ENCODE assay signal across 8 mouse cellular contexts in the genomic region with DNA sequence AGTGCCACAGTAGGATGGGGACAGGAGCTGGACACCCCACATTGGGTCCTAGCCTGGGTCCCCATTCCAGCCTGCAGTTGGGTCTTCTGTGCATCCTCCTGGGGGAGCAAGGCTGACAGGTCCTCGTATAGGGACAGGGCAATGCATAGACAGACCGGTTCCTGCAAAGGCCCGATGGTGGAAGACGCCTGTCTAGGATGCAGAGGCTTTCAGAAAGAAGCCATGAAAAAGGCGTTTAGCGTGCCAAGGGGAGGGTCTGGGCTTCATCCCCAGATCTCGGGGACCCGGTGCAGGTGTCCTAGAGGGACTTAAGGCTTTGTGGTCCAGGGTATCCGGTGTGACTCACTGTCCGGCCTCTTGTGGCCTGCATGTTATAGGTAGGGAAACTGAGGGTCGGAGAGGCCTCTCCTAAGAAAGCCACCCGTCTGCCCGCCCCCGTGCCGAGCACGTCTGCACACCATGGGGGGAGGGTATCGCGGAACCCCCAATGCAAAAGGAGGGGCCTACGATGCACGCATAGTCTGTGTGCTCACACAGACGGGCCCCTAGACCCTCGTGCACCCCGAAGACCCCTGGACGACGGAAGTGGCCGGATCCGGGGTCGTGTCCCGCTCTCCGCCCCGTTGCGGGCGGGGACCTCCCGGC. TPM values are rescaled to one million over a fixed set of nuclear protein-coding genes. Genes with fewer than 3 reads are reported as not detected.
A peak's percentile ranks its signal among the peaks of the same experiment; 100 is the strongest.
DNase-seq lines count a peak whose midpoint lies in the region; ATAC-seq and TF ChIP-seq lines count a peak whose summit lies in the region.

No protein-coding gene starts in this region.

- H3K9ac ChIP-seq in embryonic facial prominence, embryonic 14.5 days (ENCODE audit: low read depth, low read length): peak overlapping the region; percentile 98
- H3K9ac ChIP-seq in intestine, embryonic 15.5 days: peak overlapping the region; percentile 98
- peak overlapping the region; percentile 97 for H3K9ac ChIP-seq in neural tube, embryonic 12.5 days

- H3K27me3 ChIP-seq in embryonic facial prominence, embryonic 14.5 days (replicated peaks; ENCODE audit: control insufficient read depth, insufficient read depth, low read length): no peaks in the 10 kb centered on the region
- no peaks in the 10 kb centered on the region for H3K27me3 ChIP-seq in intestine, embryonic 15.5 days (replicated peaks)
- no peaks in the 10 kb centered on the region for H3K27me3 ChIP-seq in neural tube, embryonic 12.5 days (replicated peaks)

- H3K4me1 ChIP-seq in embryonic facial prominence, embryonic 14.5 days (ENCODE audit: control insufficient read depth, insufficient read depth, low read length): peaks cover 35% of the 10 kb centered on the region
- H3K4me1 ChIP-seq in intestine, embryonic 15.5 days (replicated peaks): peaks cover 46% of the 10 kb centered on the region
- peaks cover 43% of the 10 kb centered on the region for H3K4me1 ChIP-seq in neural tube, embryonic 12.5 days

- H3K36me3 ChIP-seq in embryonic facial prominence, embryonic 14.5 days (ENCODE audit: control insufficient read depth, insufficient read depth, low read length): peaks cover 60% of the 10 kb centered on the region
- peaks cover 41% of the 10 kb centered on the region for H3K36me3 ChIP-seq in intestine, embryonic 15.5 days
- peaks cover 67% of the 10 kb centered on the region for H3K36me3 ChIP-seq in neural tube, embryonic 12.5 days

- H3K27ac ChIP-seq in gastrocnemius, adult 2 months: peak overlapping the region; percentile 94
- peak overlapping the region; percentile 99 for H3K27ac ChIP-seq in embryonic facial prominence, embryonic 14.5 days (replicated peaks; ENCODE audit: low read depth, low read length)
- H3K27ac ChIP-seq in intestine, embryonic 15.5 days: peak overlapping the region; percentile 98
- H3K27ac ChIP-seq in neural tube, embryonic 12.5 days: 0 out of 2 replicates have a peak overlapping the region, but pooled peaks have one; percentile 10

- peak overlapping the region; percentile 89 for H3K4me3 ChIP-seq in gastrocnemius, adult 2 months
- peak overlapping the region; percentile 94 for H3K4me3 ChIP-seq in embryonic facial prominence, embryonic 14.5 days (ENCODE audit: low read depth, low read length)
- H3K4me3 ChIP-seq in intestine, embryonic 15.5 days (replicated peaks): peak overlapping the region; percentile 82
- H3K4me3 ChIP-seq in neural tube, embryonic 12.5 days: peak overlapping the region; percentile 82

- 2% methylated on average over 20 of the region's 34 CpGs for WGBS in embryonic facial prominence, embryonic 14.5 days
- 2% methylated on average over 34 of the region's 34 CpGs for WGBS in intestine, embryonic 15.5 days
- whole genome bisulfite sequencing in neural tube, embryonic 12.5 days: 3% methylated on average over 34 of the region's 34 CpGs

- no peak for TF ChIP-seq CTCF in gastrocnemius, adult 2 months (IDR thresholded peaks at IDR 0.05)

- ATAC-seq in embryonic facial prominence, embryonic 14.5 days (ENCODE audit: low read depth): no peak
- peak; percentile 21 for ATAC-seq in intestine, embryonic 15.5 days
- ATAC-seq in neural tube, embryonic 12.5 days (ENCODE audit: low FRiP score, low read depth): peak; percentile 38; the same call in 1 of the 2 replicates

- intact Hi-C loops in gastrocnemius, adult 2 months (cut with DNase I): no loop called here

- peak overlapping the region; percentile 80 for H3K4me2 ChIP-seq in embryonic facial prominence, embryonic 14.5 days (ENCODE audit: low read depth, low read length)
- H3K4me2 ChIP-seq in intestine, embryonic 15.5 days (replicated peaks): peak overlapping the region; percentile 90
- peak overlapping the region; percentile 92 for H3K4me2 ChIP-seq in neural tube, embryonic 12.5 days (replicated peaks)

- DNase-seq in gastrocnemius, adult 2 months: no peak
- no peak for DNase-seq in gastrocnemius, adult 18-20 months (ENCODE audit: low spot score)
- peak; percentile 73 for DNase-seq in 416B (ENCODE audit: low read depth)
- DNase-seq in embryonic facial prominence, embryonic 14.5 days (ENCODE audit: low spot score): no peak
- no peak for DNase-seq in left cerebral cortex, adult 18-20 months (ENCODE audit: low spot score in 2 of 2)
- DNase-seq in spleen, adult 18-20 months: no peak

- no peaks in the 10 kb centered on the region for H3K9me3 ChIP-seq in embryonic facial prominence, embryonic 14.5 days (ENCODE audit: control insufficient read depth, low read length)
- H3K9me3 ChIP-seq in intestine, embryonic 15.5 days: no peaks in the 10 kb centered on the region
- H3K9me3 ChIP-seq in neural tube, embryonic 12.5 days: no peaks in the 10 kb centered on the region

RNA-seq across cellular contexts. Expression of a gene that starts 0.5 kb away (rescaled TPM):
- 10 to 100 TPM; 13.9 to 16.2 TPM for total RNA-seq in gastrocnemius, adult 2 months (2021)
- total RNA-seq in gastrocnemius, adult 18-20 months (2021): 10 to 100 TPM; 13.3 to 15.1 TPM
- 61.5 and 70.3 TPM in 2 replicates for polyA plus RNA-seq in embryonic facial prominence, embryonic 14.5 days (2014; fragmentation: Nextera tagmentation; extraction: Ambion mirVana)
- 53.1 and 55.3 TPM in 2 replicates for polyA plus RNA-seq in intestine, embryonic 15.5 days (2015; fragmentation: Nextera tagmentation; extraction: Ambion mirVana)
- 84.0 and 84.6 TPM in 2 replicates for polyA plus RNA-seq in neural tube, embryonic 12.5 days (2016; fragmentation: Nextera tagmentation; extraction: Ambion mirVana)
- total RNA-seq in left cerebral cortex, adult 18-20 months (2021): 100 to 1,000 TPM; 150 to 153 TPM

RNA-seq across cellular contexts. Expression of a gene that starts 15.2 kb away (rescaled TPM):
- 10 to 100 TPM; 21.0 to 22.8 TPM for total RNA-seq in gastrocnemius, adult 2 months (2021)
- total RNA-seq in gastrocnemius, adult 18-20 months (2021): 10 to 100 TPM; 19.9 to 20.9 TPM
- polyA plus RNA-seq in embryonic facial prominence, embryonic 14.5 days (2014; fragmentation: Nextera tagmentation; extraction: Ambion mirVana): 34.2 and 36.5 TPM in 2 replicates
- 59.1 and 72.6 TPM in 2 replicates for polyA plus RNA-seq in intestine, embryonic 15.5 days (2015; fragmentation: Nextera tagmentation; extraction: Ambion mirVana)
- 45.0 and 51.2 TPM in 2 replicates for polyA plus RNA-seq in neural tube, embryonic 12.5 days (2016; fragmentation: Nextera tagmentation; extraction: Ambion mirVana)
- 10 to 100 TPM; 31.3 to 31.4 TPM for total RNA-seq in left cerebral cortex, adult 18-20 months (2021)

RNA-seq across cellular contexts. Expression of a gene that starts 21.5 kb away (rescaled TPM):
- 10 to 100 TPM; 31.9 to 39.8 TPM for total RNA-seq in gastrocnemius, adult 2 months (2021)
- 10 to 100 TPM; 32.5 to 36.5 TPM for total RNA-seq in gastrocnemius, adult 18-20 months (2021)
- polyA plus RNA-seq in embryonic facial prominence, embryonic 14.5 days (2014; fragmentation: Nextera tagmentation; extraction: Ambion mirVana): 36.3 and 39.0 TPM in 2 replicates
- polyA plus RNA-seq in intestine, embryonic 15.5 days (2015; fragmentation: Nextera tagmentation; extraction: Ambion mirVana): 24.0 and 26.0 TPM in 2 replicates
- polyA plus RNA-seq in neural tube, embryonic 12.5 days (2016; fragmentation: Nextera tagmentation; extraction: Ambion mirVana): 184 and 199 TPM in 2 replicates
- total RNA-seq in left cerebral cortex, adult 18-20 months (2021): 100 to 1,000 TPM; 870 to 892 TPM

RNA-seq across cellular contexts. Expression of a gene that starts 28.9 kb away (rescaled TPM):
- total RNA-seq in gastrocnemius, adult 2 months (2021): 1 to 10 TPM; 2.7 to 3.6 TPM
- total RNA-seq in gastrocnemius, adult 18-20 months (2021): 1 to 10 TPM; 2.7 TPM
- 13.5 and 14.9 TPM in 2 replicates for polyA plus RNA-seq in embryonic facial prominence, embryonic 14.5 days (2014; fragmentation: Nextera tagmentation; extraction: Ambion mirVana)
- polyA plus RNA-seq in intestine, embryonic 15.5 days (2015; fragmentation: Nextera tagmentation; extraction: Ambion mirVana): 13.2 and 16.8 TPM in 2 replicates
- 15.9 and 17.4 TPM in 2 replicates for polyA plus RNA-seq in neural tube, embryonic 12.5 days (2016; fragmentation: Nextera tagmentation; extraction: Ambion mirVana)
- 100 to 1,000 TPM; 317 to 334 TPM for total RNA-seq in left cerebral cortex, adult 18-20 months (2021)

RNA-seq across cellular contexts. Expression of a gene that starts 32.3 kb away (rescaled TPM):
- total RNA-seq in gastrocnemius, adult 2 months (2021): not detected
- total RNA-seq in gastrocnemius, adult 18-20 months (2021): under 1 TPM in 1 of 2 experiments, not detected in 1; 0.07 TPM
- 0.07 and 0.19 TPM in 2 replicates for polyA plus RNA-seq in embryonic facial prominence, embryonic 14.5 days (2014; fragmentation: Nextera tagmentation; extraction: Ambion mirVana)
- polyA plus RNA-seq in intestine, embryonic 15.5 days (2015; fragmentation: Nextera tagmentation; extraction: Ambion mirVana): 0.29 and 0.40 TPM in 2 replicates
- polyA plus RNA-seq in neural tube, embryonic 12.5 days (2016; fragmentation: Nextera tagmentation; extraction: Ambion mirVana): not detected in 2 replicates
- under 1 TPM; 0.63 to 0.77 TPM for total RNA-seq in left cerebral cortex, adult 18-20 months (2021)

Comparison
In these comparisons a context has a peak if more than half of its experiments do, and no peak if none do; other contexts are left out.
1. H3K27ac ChIP-seq: peak in every context shown above with its lines; median percentile 99 in embryonic facial prominence, embryonic 14.5 days; 98 in intestine, embryonic 15.5 days; 94 in gastrocnemius, adult 2 months; 10 in neural tube, embryonic 12.5 days.
2. RNA of a gene that starts 0.5 kb away (total RNA-seq): 150 to 153 TPM in left cerebral cortex, adult 18-20 months; 13.9 to 16.2 TPM in gastrocnemius, adult 2 months and 13.3 to 15.1 TPM in gastrocnemius, adult 18-20 months; every median in the first group is over 4 times any median in the second.
3. RNA of a gene that starts 21.5 kb away (total RNA-seq): 870 to 892 TPM in left cerebral cortex, adult 18-20 months; 31.9 to 39.8 TPM in gastrocnemius, adult 2 months and 32.5 to 36.5 TPM in gastrocnemius, adult 18-20 months; every median in the first group is over 10 times any median in the second.
4. Peak in every context shown above with its lines, with median percentiles within 50 percentile points of each other: H3K4me3 ChIP-seq, H3K4me2 ChIP-seq and H3K9ac ChIP-seq.